Mouse (Mus musculus) heart, embryonic 10.5 days (tissue): ENCODE results near the gene Ppfia2. TPM values are rescaled to one million over a fixed set of nuclear protein-coding genes. Genes with fewer than 3 reads are reported as not detected.

Source experiments
- DNase-seq: peaks from one replicate; pipeline ENCODE4 v3.0.0-alpha.2; 2017; ENCODE audit warnings: low spot score
- H3K27ac ChIP-seq: fragments of 300-500 bp; sonication (generic); 2 replicates; pipeline ENCODE4 v1.5.1; 2016; ENCODE audit warnings: mild to moderate bottlenecking
- H3K27me3 ChIP-seq: fragments of 300-500 bp; sonication (generic); 2 replicates; pipeline ENCODE4 v1.6.1; 2016; ENCODE audit warnings: mild to moderate bottlenecking; ENCODE audit not compliant: poor library complexity, insufficient read depth, severe bottlenecking
- H3K36me3 ChIP-seq: fragments of 300-500 bp; sonication (generic); 2 replicates; pipeline ENCODE4 v1.6.1; 2016; ENCODE audit warnings: mild to moderate bottlenecking, moderate library complexity
- H3K4me1 ChIP-seq: fragments of 300-500 bp; sonication (generic); 2 replicates; pipeline ENCODE4 v1.6.1; 2016; ENCODE audit warnings: mild to moderate bottlenecking
- H3K4me3 ChIP-seq: fragments of 300-500 bp; sonication (generic); 2 replicates; pipeline ENCODE4 v1.5.1; 2016; ENCODE audit warnings: mild to moderate bottlenecking, moderate library complexity
- H3K9me3 ChIP-seq: fragments of 300-500 bp; sonication (generic); 2 replicates; pipeline ENCODE4 v1.6.1; 2016; ENCODE audit warnings: mild to moderate bottlenecking, moderate library complexity
- WGBS: fragments of 180-500 bp; shearing (Covaris S2); methylation state at CpG from one replicate; pipeline ENCODE4 v1.1.7; 2016; 5-methylcytosine and 5-hydroxymethylcytosine counted together
- polyA plus RNA-seq: library from polyadenylated mRNA; unstranded; fragments of >200 nt; fragmentation: Nextera tagmentation; extraction: Ambion mirVana; gene quantifications from 2 replicates; pipeline ENCODE4 v1.2.1, GENCODE M21; 2016

Gene Ppfia2
- polyA plus RNA-seq, 1 experiment from 2014 or later = 0.10 TPM

- no peaks in the 10 kb centered on the region for H3K27me3 ChIP-seq
- no peak overlapping the region for H3K4me3 ChIP-seq
- no peaks in the 10 kb centered on the region for H3K9me3 ChIP-seq
- 40% methylated on average over 1 of the region's 1 CpGs for WGBS
- H3K36me3 ChIP-seq = no peaks in the 10 kb centered on the region
- no peak for DNase-seq
- H3K27ac ChIP-seq = no peak overlapping the region
- H3K4me1 ChIP-seq = no peaks in the 10 kb centered on the region
Observed at GRCm38 (mm10) chr10:106872714-106873113, 402.6 kb downstream of the Ppfia2 start.

GRCm38 (mm10) chr10:106881330-106881729 lies 411.2 kb downstream of the Ppfia2 start:
- no peaks in the 10 kb centered on the region for H3K27me3 ChIP-seq
- no peak overlapping the region for H3K27ac ChIP-seq
- DNase-seq = no peak
- H3K9me3 ChIP-seq = no peaks in the 10 kb centered on the region
- 71% methylated on average over 3 of the region's 3 CpGs for WGBS
- no peak overlapping the region for H3K4me3 ChIP-seq
- H3K36me3 ChIP-seq = no peaks in the 10 kb centered on the region
- no peaks in the 10 kb centered on the region for H3K4me1 ChIP-seq

DNA sequence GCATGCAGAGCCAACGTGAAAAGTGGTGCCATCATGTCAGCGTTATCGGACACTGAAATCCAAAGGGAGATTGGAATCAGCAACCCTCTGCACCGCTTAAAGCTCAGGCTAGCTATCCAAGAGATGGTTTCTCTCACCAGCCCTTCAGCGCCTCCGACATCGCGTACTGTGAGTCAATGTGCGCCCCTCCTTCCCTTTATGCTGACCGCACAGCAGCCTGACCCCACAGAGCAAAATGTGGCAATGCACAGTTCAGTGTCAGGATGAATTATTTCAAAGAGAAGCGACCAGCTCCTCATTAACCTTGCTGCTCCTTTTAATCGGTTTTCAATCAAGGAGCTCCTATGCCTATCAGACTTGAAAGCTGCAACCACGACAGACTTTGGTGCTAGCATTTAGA lies 426.2 kb downstream of the Ppfia2 start:
- WGBS = 61% methylated on average over 13 of the region's 13 CpGs
- H3K27ac ChIP-seq = no peak overlapping the region
- no peaks in the 10 kb centered on the region for H3K9me3 ChIP-seq
- DNase-seq = no peak
- no peak overlapping the region for H3K4me3 ChIP-seq
- H3K36me3 ChIP-seq = no peaks in the 10 kb centered on the region
- no peaks in the 10 kb centered on the region for H3K4me1 ChIP-seq
- no peaks in the 10 kb centered on the region for H3K27me3 ChIP-seq

DNA sequence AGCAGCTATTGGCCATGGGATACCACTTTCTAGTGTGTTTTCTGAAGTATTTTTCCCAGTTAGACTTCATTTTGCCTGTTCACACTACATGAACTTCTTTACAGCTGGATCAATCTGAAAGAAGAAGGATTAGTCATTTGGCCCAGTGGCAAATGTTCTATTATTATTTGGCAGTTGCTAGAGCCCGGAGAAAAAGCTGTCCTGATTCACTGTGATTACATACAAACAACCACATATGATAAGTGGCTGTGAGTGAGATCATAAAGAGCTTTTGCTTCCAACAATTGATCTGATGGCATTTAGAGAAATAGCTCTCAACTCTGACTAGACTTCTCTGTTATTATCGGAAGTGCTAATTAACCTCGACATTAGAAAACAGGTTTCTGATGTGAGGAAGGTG lies 440.0 kb downstream of the Ppfia2 start:
- Histone ChIP-seq H3K9me3 (no peaks in the 10 kb centered on the region), H3K27ac (no peak overlapping the region), H3K36me3 (no peaks in the 10 kb centered on the region), H3K4me3 (no peak overlapping the region), H3K27me3 (no peaks in the 10 kb centered on the region), H3K4me1 (no peaks in the 10 kb centered on the region)
- DNase-seq = no peak
- 78% methylated on average over 3 of the region's 3 CpGs for WGBS

- Histone ChIP-seq H3K9me3 (no peaks in the 10 kb centered on the region), H3K36me3 (no peaks in the 10 kb centered on the region), H3K27me3 (no peaks in the 10 kb centered on the region), H3K4me3 (no peak overlapping the region), H3K27ac (no peak overlapping the region), H3K4me1 (no peaks in the 10 kb centered on the region)
- WGBS = 30% methylated on average over 2 of the region's 2 CpGs
- DNase-seq = no peak
Observed at GRCm38 (mm10) chr10:106913032-106913431, 442.9 kb downstream of the Ppfia2 start.

DNA sequence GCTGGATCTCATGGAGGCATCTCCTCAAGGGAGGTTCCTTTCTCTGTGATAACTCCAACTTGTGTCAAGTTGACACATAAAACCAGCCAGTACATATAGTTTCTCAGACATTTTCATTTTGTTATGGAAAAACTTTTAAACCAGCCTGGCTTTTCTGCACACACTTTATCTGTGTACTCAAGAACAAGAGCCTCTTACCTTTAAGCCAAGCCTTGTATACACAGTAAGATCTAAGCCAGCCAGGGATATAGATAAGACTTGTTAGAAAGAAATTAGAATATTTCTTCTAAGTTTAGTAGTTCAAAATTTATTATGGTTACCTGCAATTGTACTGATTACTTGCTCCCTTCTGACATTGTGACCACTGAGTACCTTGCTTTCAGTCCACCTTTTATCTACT lies 444.1 kb downstream of the Ppfia2 start:
- no peaks in the 10 kb centered on the region for H3K27me3 ChIP-seq
- H3K9me3 ChIP-seq = no peaks in the 10 kb centered on the region
- no peaks in the 10 kb centered on the region for H3K4me1 ChIP-seq
- H3K36me3 ChIP-seq = no peaks in the 10 kb centered on the region
- no peak overlapping the region for H3K4me3 ChIP-seq
- H3K27ac ChIP-seq = no peak overlapping the region
- no peak for DNase-seq

DNA sequence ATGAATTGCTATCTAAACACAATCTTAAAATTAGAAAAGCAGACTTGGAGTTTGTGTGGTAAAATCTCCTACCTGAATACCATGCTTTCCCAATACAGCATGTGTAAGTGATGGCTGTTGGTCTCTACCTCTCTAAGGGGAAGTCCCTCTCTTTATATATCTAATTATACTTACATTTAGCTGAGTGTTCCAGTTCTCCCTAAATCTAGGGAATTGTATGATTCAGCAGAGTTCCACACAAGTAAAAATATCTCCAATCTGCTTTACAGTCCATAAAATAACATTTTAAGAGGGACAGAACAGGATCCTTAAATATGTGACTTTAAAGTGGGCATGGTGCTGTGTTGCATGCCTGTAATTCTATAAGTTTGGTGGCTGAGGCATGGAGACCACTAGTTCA lies 444.7 kb downstream of the Ppfia2 start:
- H3K27me3 ChIP-seq = no peaks in the 10 kb centered on the region
- H3K9me3 ChIP-seq = no peaks in the 10 kb centered on the region

DNA sequence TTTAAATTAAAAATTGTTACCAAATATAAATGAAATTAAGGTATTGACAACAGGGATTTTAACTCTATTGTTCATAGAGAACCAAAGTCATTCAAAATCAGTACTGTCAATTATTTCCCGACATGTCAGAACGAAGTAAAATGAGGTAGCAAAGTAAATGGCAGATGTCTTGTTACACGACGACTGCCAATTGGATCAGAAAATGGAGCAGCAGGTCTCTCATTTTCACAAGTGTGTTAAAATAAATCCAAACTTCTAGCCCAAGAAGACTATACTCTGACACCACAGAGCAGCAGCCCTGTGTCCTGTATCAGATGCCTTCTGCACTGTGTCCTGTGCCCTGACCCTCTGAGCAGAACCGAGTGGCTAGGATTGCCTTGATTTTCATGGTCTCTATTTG lies 454.2 kb downstream of the Ppfia2 start:
- 90% methylated on average over 5 of the region's 5 CpGs for WGBS
- no peak for DNase-seq

More for the DNA sequence above, 444.7 kb downstream of the Ppfia2 start:
- no peaks in the 10 kb centered on the region for H3K4me1 ChIP-seq
- H3K4me3 ChIP-seq = no peak overlapping the region
- no peaks in the 10 kb centered on the region for H3K36me3 ChIP-seq
- H3K27ac ChIP-seq = no peak overlapping the region
- no peak for DNase-seq

GRCm38 (mm10) chr10:106924798-106925197 lies 454.7 kb downstream of the Ppfia2 start:
- H3K36me3 ChIP-seq = no peaks in the 10 kb centered on the region
- no peak for DNase-seq
- H3K27me3 ChIP-seq = no peaks in the 10 kb centered on the region
- H3K27ac ChIP-seq = no peak overlapping the region
- H3K4me1 ChIP-seq = no peaks in the 10 kb centered on the region
- H3K9me3 ChIP-seq = no peaks in the 10 kb centered on the region
- no peak overlapping the region for H3K4me3 ChIP-seq
- WGBS = 79% methylated on average over 3 of the region's 3 CpGs

More for the DNA sequence above, 454.2 kb downstream of the Ppfia2 start:
- Histone ChIP-seq H3K27me3 (no peaks in the 10 kb centered on the region), H3K36me3 (no peaks in the 10 kb centered on the region), H3K27ac (no peak overlapping the region), H3K4me3 (no peak overlapping the region), H3K9me3 (no peaks in the 10 kb centered on the region), H3K4me1 (no peaks in the 10 kb centered on the region)

DNA sequence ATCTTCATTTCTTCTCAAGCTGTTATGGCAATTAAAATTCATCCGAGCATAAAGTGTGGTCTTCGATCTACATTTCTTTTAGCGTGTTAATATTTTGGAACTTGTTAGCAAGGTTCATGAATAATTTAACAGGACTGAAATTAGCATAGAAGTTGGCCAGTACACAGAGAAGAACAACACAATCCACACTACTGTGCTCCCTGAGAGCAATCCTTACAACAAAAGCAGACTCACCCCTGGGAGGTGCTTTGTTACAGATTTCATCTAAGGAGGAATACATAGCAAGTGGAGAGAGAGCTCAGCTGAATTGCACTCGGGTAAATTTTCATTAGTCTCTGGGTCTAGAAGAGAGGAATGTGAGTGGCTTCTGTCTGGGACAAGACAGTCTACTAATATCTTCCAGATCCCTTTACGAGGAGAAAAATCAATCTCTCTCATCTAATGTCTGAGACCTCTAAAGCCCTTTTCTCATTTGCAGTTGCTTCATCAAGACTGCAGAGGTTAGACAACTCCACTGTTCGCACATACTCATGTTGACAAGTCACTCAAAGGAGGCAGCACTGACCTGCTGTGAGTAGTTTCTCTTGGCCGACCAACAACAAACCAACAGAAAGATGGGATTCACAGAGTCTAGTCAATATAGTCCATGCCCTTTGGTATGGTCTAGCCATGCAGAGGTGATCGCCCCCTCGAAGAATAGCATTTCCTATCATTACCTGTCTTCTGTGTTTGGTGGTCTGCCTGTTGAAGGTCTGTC lies 458.6 kb downstream of the Ppfia2 start:
- DNase-seq = no peak
- Histone ChIP-seq H3K27ac (no peak overlapping the region), H3K9me3 (no peaks in the 10 kb centered on the region), H3K4me3 (no peak overlapping the region), H3K4me1 (no peaks in the 10 kb centered on the region), H3K27me3 (no peaks in the 10 kb centered on the region), H3K36me3 (no peaks in the 10 kb centered on the region)
- 76% methylated on average over 9 of the region's 9 CpGs for WGBS

GRCm38 (mm10) chr10:106932571-106933073 lies 462.5 kb downstream of the Ppfia2 start:
- peak overlapping the region; percentile 29; the same call in 1 of the 2 replicates for H3K4me3 ChIP-seq
- no peaks in the 10 kb centered on the region for H3K4me1 ChIP-seq

DNA sequence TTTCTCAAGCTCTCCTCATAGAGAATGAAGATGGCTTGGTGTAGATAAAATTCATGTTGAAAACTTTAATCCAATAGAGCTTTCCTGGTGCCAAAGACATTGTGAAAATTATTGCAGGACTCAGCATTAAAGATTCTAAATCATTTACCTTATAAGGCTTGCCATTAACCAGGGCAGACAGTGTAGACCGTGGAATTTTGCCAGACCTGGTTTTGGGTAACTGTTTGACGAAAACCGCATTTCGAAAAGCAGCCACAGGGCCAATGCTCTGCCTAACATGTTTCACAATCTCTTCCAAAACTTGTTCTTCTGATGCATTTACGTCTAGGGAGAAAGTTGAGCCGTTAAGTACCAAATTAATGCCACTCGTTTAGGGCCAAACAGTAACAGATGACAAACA lies 466.9 kb downstream of the Ppfia2 start:
- Histone ChIP-seq H3K9me3 (no peaks in the 10 kb centered on the region), H3K27me3 (no peaks in the 10 kb centered on the region), H3K4me3 (no peak overlapping the region), H3K36me3 (no peaks in the 10 kb centered on the region), H3K4me1 (no peaks in the 10 kb centered on the region), H3K27ac (no peak overlapping the region)
- DNase-seq = no peak
- WGBS = 87% methylated on average over 7 of the region's 7 CpGs

More at GRCm38 (mm10) chr10:106932571-106933073, 462.5 kb downstream of the Ppfia2 start:
- Histone ChIP-seq H3K9me3 (no peaks in the 10 kb centered on the region), H3K27ac (no peak overlapping the region), H3K36me3 (no peaks in the 10 kb centered on the region), H3K27me3 (no peaks in the 10 kb centered on the region)
- DNase-seq = no peak
- WGBS = 38% methylated on average over 13 of the region's 13 CpGs

DNA sequence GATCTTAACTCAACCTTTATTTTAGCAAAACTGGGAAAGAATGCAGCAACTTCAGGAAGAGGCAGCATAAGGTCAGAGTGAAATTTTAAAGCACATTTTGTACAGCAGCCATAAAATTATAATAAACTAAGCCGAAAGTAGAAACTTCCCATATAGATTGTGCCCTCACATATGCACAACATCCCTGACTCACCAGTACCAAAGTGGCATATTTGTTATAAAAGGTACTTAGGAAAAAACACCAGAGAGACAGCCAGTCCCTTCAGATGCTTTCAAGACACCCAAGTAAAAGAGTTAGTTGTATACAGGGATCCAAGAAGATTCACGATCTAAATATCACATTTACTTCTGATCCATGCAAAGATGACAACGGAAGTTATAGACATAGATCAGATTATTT lies 468.7 kb downstream of the Ppfia2 start:
- WGBS = 87% methylated on average over 3 of the region's 3 CpGs
- DNase-seq = no peak
- H3K27ac ChIP-seq = no peak overlapping the region
- no peaks in the 10 kb centered on the region for H3K27me3 ChIP-seq
- no peaks in the 10 kb centered on the region for H3K36me3 ChIP-seq
- H3K9me3 ChIP-seq = no peaks in the 10 kb centered on the region
- no peak overlapping the region for H3K4me3 ChIP-seq
- H3K4me1 ChIP-seq = no peaks in the 10 kb centered on the region

DNA sequence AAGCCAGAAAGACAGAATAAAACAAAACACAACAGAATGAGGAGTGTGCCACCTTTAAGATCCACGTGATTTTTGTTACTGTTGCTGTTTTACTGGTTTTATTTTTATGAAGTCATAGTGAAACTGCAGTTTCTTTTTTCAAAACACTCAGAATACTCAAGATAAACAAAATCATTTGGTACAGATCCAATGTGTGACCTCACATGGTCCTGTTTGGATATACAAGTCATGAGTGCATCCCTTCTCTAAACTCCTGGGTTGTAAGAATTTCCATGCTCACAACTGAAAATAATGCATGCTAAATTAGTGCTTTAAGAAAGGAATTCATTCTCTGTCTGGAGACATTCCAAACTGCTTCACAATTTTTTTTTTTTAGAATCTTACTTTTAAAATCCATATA lies 469.3 kb downstream of the Ppfia2 start:
- Histone ChIP-seq H3K4me1 (no peaks in the 10 kb centered on the region), H3K9me3 (no peaks in the 10 kb centered on the region), H3K27ac (no peak overlapping the region), H3K27me3 (no peaks in the 10 kb centered on the region), H3K36me3 (no peaks in the 10 kb centered on the region), H3K4me3 (no peak overlapping the region)
- WGBS = 71% methylated on average over 1 of the region's 1 CpGs
- DNase-seq = no peak
